Mouse (Mus musculus) layer of hippocampus, postnatal 14 days (tissue): Measurements from ENCODE around the gene AI661453. TPM values are rescaled to one million over a fixed set of nuclear protein-coding genes. Genes with fewer than 3 reads are reported as not detected.
"Not testable (repeated sequence)": the region's sequence is repeated elsewhere in the genome, so short reads cannot be mapped to it uniquely, and the experiment has no call there.

Experiments
- DNase-seq, 2 experiments: peaks; one replicate each; pipeline ENCODE4 v3.0.0; 2021 to 2022; ENCODE audit warnings: low spot score in 2 of 2, mixed read lengths in 1 of 2
- total RNA-seq, 2 experiments: library from RNA; stranded (reverse); gene quantifications; 2 replicates each; pipeline ENCODE4 v1.2.3; 2021

AI661453 gene
- total RNA-seq, 2 experiments from 2014 or later = 0.28 to 0.48 TPM

DNA sequence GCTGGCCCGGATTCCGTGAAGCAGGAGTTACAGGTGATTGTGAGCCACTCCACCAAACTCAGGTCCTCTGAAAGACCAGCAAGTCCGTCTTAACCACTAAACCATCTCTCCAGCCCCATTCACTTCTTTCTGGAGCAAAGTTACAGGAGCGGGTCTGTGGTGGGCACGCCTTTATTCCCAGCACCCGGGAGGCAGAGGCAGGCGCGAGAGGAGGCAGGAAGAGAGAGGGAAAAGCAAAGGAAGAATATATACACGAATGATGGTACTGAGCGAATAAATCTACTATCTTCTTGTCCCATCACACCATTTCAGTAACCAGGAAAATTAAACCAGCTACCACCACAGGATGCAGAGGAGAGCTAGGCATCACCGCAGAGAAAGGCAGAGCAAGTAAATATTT lies 65.1 kb downstream of the AI661453 start:
- DNase-seq = no peak

DNA sequence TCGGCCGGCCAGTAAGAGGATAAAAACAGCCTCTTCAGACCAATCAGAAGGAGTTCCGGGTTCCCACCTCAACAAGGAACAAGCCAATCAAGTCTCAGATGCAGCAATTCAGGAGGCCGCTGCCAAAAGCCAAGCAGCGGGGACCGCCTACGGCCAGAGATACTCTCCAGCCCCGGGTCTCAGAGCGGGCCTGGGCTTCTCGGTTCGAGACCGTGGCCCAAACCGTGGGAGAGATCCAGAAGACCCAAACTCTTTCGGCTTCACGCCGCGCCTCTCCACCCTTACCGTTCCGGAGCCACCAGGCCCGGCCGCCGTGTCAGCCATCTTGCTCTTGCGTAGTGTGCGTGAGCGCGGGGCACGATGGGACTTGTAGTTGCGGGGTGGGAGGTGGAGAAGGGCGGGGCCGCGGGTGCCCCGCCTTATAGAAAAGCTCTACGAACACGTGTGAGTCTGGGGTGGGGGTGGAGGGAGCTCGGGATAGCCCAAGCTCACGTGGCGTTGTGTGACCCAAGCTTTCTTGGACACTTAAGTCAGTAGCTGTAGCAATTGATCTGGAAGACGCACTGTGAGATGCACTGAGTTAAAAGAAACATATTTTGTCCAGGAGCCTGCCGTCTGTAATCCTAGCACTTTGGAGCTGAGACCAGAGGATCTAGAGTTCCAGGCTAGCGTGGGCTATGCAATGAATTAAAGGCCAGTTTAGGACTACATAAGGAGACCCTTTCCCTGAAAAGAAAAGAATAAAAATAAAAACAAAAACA lies 65.7 kb downstream of the AI661453 start, which contains the start of gene Taf8:
Gene Taf8, minus strand, starts transcription at position 347 of the 761 bp plus-strand sequence.
- DNase-seq = peak; percentile 91 to 97

- DNase-seq = not testable (repeated sequence)
Observed at GRCm38 (mm10) chr17:47502707-47503045, 66.3 kb downstream of the AI661453 start.

- no peak for DNase-seq
Observed at GRCm38 (mm10) chr17:47503689-47504088, 67.3 kb downstream of the AI661453 start.

DNA sequence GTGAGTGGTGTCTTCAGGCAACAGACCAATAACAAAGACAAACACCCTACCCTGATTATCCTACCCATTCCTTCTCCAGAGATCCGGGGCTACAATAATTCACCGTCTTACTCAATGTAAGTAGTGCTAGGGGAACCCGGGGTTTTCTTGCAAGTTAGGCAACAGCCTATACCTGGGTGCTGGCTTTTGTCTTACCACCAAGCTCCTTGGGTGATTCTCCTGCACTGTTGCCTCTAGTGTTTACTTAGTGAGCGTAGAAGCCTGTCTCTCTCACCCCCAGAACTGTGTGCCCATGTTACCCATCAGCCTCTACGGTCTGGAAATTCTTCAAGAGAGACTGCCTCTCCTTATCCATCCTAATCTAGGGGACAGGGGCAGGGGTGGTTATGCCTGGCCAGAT lies 67.8 kb downstream of the AI661453 start:
- DNase-seq = no peak

DNA sequence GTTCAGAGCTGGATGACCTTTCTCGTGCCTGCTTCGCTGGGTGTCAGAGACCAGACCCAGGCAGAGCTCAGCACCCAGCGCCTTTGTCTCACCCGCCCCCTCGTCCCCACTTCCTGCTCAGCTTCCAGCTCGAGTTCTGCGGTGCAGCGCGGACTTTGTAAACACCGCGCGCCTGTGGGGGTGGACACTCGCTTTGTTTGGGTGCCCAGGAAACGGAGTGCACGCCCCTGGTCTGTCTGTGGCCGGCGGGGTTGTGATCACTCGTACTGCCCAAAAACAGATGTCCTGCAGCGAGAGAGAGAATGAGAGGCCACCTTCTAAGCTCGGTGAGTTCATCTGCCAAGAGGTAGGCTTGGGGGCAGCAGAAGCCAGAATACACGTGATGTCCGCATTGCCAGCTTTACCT lies 68.5 kb downstream of the AI661453 start, which contains the start of gene Ccnd3:
Gene Ccnd3, plus strand, starts transcription at position 111 of the 406 bp plus-strand sequence.
- peak; percentile 23 to 73 for DNase-seq

- DNase-seq = no peak
Observed at GRCm38 (mm10) chr17:47505566-47505965, 69.2 kb downstream of the AI661453 start.

GRCm38 (mm10) chr17:47506042-47506441 lies 69.6 kb downstream of the AI661453 start:
- no peak for DNase-seq

DNA sequence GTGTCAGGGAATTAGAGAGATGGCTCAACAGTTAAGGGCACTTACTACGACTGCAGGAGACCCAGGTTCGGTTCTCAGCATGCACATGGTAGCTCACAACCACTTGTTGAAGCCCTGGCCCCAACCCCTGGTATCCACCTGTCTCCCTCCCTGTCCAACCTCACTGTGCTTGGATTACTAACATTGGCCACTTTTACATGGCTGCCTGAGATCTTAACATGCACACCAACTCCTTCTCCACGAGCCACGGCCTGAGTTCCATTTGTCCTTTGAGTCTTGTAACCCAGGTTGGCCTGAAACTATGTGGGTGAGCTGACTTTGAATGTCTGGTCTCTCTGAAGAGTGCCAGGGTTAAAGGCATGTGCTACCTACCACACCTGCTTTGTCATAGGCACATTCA lies 70.3 kb downstream of the AI661453 start:
- DNase-seq = no peak

GRCm38 (mm10) chr17:47507523-47507922 lies 71.1 kb downstream of the AI661453 start:
- no peak for DNase-seq

DNA sequence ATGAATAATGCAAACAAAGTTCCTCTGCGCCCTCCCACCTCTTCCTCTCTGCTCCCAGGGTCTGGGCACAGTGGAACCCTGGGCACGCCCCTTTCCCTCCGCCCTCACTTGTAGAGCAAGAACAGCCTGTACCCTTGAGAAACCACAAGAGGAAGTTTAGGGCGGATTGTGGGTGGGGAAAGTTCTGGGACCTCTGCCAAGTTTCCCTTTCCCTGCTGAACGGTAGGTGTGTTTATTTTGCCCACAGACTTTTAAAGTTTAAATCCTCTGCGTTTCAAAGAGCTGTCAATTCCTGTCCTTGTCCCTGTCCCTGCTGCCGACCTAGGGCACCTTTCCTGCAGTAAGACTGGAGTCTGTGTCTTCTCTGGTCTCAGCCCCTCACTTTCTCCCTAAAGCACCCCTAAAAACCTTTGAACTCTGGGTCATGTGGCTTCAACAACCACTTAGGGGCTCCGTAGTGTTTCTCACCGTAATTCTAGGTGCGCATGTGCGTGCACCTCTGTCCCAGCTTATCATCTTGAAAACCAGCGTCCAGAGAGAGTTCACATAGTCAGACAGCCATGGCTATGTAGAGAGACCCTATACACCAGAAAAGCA lies 71.7 kb downstream of the AI661453 start:
- peak; percentile 73 to 91 for DNase-seq

DNA sequence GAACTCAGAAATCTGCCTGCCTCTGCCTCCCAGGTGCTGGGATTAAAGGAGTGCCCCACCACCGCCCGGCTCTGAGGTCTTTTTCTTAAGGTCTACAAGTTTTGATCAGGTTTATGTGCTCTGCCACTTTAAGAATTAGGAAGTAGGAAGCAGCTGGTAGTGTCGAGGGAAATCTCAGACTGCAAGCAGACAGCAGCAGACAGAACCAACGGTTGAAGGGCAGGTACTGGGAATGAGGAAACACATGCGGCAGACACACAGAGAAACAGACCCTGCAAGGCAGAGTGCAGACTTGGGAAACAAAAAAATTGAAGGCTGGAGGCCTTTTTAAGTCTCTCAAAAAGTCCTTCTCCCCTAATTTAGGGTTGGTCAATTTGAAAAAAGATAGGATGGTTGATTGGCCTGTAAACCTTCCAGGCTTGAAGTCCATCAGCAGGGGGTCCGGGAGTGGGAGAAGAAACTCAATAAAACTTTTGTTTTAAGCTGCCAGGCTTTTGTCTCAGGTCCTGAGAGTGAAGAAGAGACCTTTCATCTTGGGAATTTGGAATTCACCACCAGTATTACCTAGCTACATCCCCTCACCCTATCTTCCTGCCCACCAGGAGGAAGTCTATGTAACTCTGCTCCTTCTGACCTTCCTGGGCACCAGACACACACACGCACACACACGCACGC lies 72.8 kb downstream of the AI661453 start:
- DNase-seq = peak; percentile 16 to 34

GRCm38 (mm10) chr17:47511111-47512020 lies 75.0 kb downstream of the AI661453 start:
- DNase-seq = peak; percentile 95 to 97

GRCm38 (mm10) chr17:47512956-47513775 lies 76.8 kb downstream of the AI661453 start:
- DNase-seq = no peak

DNA sequence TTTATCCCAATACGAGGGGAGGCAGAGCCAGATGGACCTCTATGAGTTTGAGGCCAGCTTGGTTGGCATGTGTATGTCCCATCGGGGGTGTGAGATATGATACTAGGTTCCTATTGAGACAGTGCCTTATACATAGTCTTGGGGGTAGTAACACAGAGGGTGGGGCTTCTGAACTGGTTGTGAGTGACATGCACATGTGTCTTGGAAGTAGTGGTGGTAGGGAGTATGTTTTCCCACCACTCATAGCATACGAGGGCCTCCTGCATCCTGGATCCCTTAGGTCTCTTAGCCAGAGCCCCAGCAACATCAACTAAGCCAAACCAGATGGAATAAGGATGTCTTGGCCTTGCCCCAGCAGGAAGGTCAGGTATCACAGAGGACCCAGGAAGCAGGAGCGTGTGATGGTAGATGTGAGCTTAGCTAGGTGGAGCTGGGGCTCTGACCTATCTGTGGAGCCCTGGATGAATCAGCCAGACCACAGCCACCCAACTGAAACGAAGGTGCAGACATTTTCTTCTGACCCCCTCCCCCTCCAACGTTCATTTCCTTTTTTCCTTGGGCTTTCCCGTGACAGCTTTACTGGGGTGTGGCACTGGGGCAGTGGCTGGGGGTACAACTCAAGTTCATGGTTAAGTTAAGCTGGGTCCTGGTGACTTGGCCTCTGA lies 78.9 kb downstream of the AI661453 start:
- no peak for DNase-seq

DNA sequence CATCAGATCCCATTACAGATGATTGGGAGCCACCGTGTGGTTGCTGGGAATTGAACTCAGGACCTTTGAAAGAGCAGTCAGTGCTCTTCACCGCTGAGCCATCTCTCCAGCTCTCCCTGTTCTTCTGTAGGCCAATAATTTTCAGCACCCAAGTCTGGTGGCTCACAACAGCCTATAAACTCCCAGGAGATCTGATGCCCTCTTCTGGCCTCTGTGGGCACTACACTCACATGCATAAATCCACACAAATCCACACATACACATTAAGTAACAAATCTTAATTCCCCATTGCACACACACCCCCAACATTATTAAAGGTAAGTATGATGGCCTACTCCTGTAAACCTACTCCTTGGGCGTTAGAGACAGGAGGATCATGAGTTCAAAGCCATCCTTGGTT lies 79.8 kb downstream of the AI661453 start:
- no peak for DNase-seq

DNA sequence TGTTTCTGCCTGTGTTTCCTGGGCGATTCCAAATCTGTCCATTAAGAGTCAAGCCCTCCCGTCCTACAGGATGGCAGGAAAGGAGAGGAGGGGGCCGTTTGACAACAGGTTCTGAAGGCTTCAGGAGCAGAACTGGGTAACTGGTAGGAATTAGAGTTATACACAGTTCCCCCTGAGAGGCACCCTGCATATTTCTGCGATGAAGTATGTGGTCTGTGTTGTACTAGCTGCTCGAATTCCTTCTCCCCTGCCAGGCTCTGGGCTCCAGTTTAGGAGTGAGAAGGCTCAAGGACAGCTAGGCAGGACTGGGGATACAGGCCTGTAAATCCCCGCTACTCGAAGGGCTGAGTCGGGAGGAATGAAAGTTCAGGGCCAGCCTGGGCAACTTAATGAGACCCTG lies 81.8 kb downstream of the AI661453 start:
- DNase-seq = no peak
